Mouse (Mus musculus) intestine, embryonic 14.5 days (tissue): ENCODE measurements around the gene Tns3. TPM values are rescaled to one million over a fixed set of nuclear protein-coding genes. Genes with fewer than 3 reads are reported as not detected.
"Not testable (repeated sequence)": the region's sequence is repeated elsewhere in the genome, so short reads cannot be mapped to it uniquely, and the experiment has no call there.

Source experiments
- ATAC-seq: fragments of 200-750 bp; cut with Nextera tagmentation; replicated peaks from 2 replicates; pipeline ENCODE4 v1.8.0; 2017; ENCODE audit warnings: low read depth, moderate number of reproducible peaks, moderate TSS enrichment, moderate library complexity; ENCODE audit not compliant: low FRiP score, low TSS enrichment
- DNase-seq: peaks from one replicate; pipeline ENCODE4 v3.0.0-alpha.2; 2018; ENCODE audit warnings: low spot score
- H3K27ac ChIP-seq: fragments of 300-500 bp; sonication (generic); 2 replicates; pipeline ENCODE4 v1.5.1; 2014; ENCODE audit warnings: low read depth, mild to moderate bottlenecking, control low read depth
- H3K27me3 ChIP-seq: fragments of 300-500 bp; sonication (generic); replicated peaks from 2 replicates; pipeline ENCODE4 v1.6.1; 2014; ENCODE audit warnings: low read length, control low read depth; ENCODE audit not compliant: control insufficient read depth, insufficient read depth
- H3K36me3 ChIP-seq: fragments of 300-500 bp; sonication (generic); 2 replicates; pipeline ENCODE4 v1.6.1; 2014; ENCODE audit warnings: low read length, control low read depth; ENCODE audit not compliant: control insufficient read depth, insufficient read depth
- H3K4me1 ChIP-seq: fragments of 300-500 bp; sonication (generic); replicated peaks from 2 replicates; pipeline ENCODE4 v1.6.1; 2014; ENCODE audit warnings: low read length, control low read depth, mixed read lengths; ENCODE audit not compliant: control insufficient read depth, insufficient read depth
- H3K4me2 ChIP-seq: fragments of 300-500 bp; sonication (generic); 2 replicates; pipeline ENCODE4 v1.6.1; 2014; ENCODE audit warnings: low read length
- H3K4me3 ChIP-seq: fragments of 300-500 bp; sonication (generic); 2 replicates; pipeline ENCODE4 v1.5.1; 2014; ENCODE audit warnings: low read depth, low read length, control low read depth, mixed read lengths
- H3K9ac ChIP-seq: fragments of 300-500 bp; sonication (generic); 2 replicates; pipeline ENCODE4 v1.6.1; 2014; ENCODE audit warnings: mild to moderate bottlenecking, low read length
- H3K9me3 ChIP-seq: fragments of 300-500 bp; sonication (generic); 2 replicates; pipeline ENCODE4 v1.6.1; 2016; ENCODE audit warnings: low read length, control low read depth; ENCODE audit not compliant: control insufficient read depth
- WGBS: fragments of 180-500 bp; shearing (Covaris S2); extraction: QIAGEN DNeasy Blood & Tissue Kit; methylation state at CpG from one replicate; pipeline ENCODE4 v1.1.7; 2014; 5-methylcytosine and 5-hydroxymethylcytosine counted together
- polyA plus RNA-seq: library from polyadenylated mRNA; unstranded; fragments of >200 nt; fragmentation: Nextera tagmentation; extraction: Ambion mirVana; gene quantifications from 2 replicates; pipeline ENCODE4 v1.2.1, GENCODE M21; 2014

Gene Tns3
- polyA plus RNA-seq, 1 experiment from 2014 or later = 25.7 TPM

DNA sequence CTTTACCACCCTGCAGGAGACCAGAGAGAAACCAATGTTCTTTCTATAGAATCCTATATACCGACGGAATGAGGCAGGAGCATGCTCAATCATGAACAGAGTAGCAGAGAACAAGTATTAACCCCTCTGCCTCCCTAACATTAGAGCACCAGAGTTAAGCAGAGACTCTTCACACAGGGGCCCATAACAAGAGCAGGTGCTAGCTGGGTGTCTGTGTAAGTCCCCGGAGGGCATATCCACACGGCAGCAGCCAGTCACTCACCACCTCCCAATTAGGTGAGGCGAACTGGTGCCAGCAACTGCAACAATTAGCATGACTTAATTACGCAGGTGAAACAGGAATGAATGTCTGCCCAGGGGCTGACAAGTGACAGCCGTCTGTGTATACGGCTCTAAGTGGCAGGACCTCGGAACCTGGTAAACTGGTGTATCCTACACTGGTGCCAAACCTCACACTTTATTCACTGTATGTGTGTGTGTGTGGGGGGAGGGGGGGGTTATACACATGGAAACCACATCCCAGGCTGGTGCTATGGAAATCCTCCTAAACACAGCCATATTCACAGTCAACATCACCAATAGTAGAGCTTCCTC lies 123.0 kb downstream of the Tns3 start:
- Histone ChIP-seq H3K4me1 (peaks cover 18% of the 10 kb centered on the region), H3K9me3 (no peaks in the 10 kb centered on the region), H3K4me2 (no peak overlapping the region), H3K36me3 (peaks cover 56% of the 10 kb centered on the region), H3K27ac (no peak overlapping the region), H3K9ac (no peak overlapping the region), H3K4me3 (no peak overlapping the region), H3K27me3 (no peaks in the 10 kb centered on the region)
- 85% methylated on average over 9 of the region's 9 CpGs for WGBS
- ATAC-seq (no peak), DNase-seq (no peak)

GRCm38 (mm10) chr11:8539593-8540265 lies 124.6 kb downstream of the Tns3 start:
- no peak overlapping the region for H3K4me3 ChIP-seq
- H3K27me3 ChIP-seq = no peaks in the 10 kb centered on the region
- no peak overlapping the region for H3K9ac ChIP-seq
- 76% methylated on average over 8 of the region's 8 CpGs for WGBS
- no peak for DNase-seq
- H3K9me3 ChIP-seq = no peaks in the 10 kb centered on the region
- no peak for ATAC-seq
- peaks cover 18% of the 10 kb centered on the region for H3K4me1 ChIP-seq
- no peak overlapping the region for H3K27ac ChIP-seq
- no peak overlapping the region for H3K4me2 ChIP-seq
- peaks cover 50% of the 10 kb centered on the region for H3K36me3 ChIP-seq

DNA sequence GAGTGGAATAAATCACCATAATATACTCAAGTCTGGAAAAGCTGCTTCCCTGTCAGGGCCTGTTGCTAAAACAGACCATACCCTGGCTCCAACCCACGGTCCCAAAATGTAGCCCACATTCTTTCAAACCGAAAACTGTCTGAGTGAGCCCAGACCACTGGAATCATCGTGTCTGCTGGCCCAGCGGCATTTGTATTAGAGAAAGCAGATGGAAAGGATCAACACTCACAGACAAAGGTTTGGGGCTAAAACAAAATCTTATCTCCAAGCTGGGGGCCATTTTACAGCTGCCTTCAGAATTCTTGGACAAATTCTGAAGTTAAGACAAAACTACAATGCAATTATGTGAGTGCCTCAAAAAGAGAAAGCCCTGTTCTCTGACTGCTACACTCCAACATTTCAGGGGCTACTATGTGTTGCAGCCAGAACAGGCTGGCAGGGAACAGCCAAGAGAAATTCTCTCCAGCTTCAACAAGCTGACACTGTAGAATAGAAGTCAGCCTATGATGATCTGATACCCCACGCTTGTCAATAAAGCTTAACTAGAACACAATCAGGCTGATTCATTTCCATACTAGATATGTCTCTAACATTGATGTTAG lies 127.2 kb downstream of the Tns3 start:
- Histone ChIP-seq H3K4me3 (no peak overlapping the region), H3K4me1 (peaks cover 13% of the 10 kb centered on the region), H3K9me3 (no peaks in the 10 kb centered on the region), H3K27ac (peak overlapping the region; percentile 87), H3K36me3 (peaks cover 49% of the 10 kb centered on the region), H3K4me2 (no peak overlapping the region), H3K9ac (no peak overlapping the region), H3K27me3 (no peaks in the 10 kb centered on the region)
- WGBS = 50% methylated on average over 5 of the region's 5 CpGs
- peak; percentile 34; the same call in 1 of the 2 replicates for ATAC-seq
- DNase-seq = no peak

- DNase-seq = peak; percentile 80
These were observed 129.4 kb downstream of the Tns3 start for GRCm38 (mm10) chr11:8534893-8535292.

GRCm38 (mm10) chr11:8532771-8533170 lies 131.6 kb downstream of the Tns3 start:
- H3K4me1 ChIP-seq = peaks cover 11% of the 10 kb centered on the region
- DNase-seq, H3K4me3 ChIP-seq, H3K27me3 ChIP-seq, H3K4me2 ChIP-seq, H3K9me3 ChIP-seq, H3K9ac ChIP-seq, ATAC-seq, H3K27ac ChIP-seq: not testable (repeated sequence)
- WGBS = 97% methylated on average over 3 of the region's 3 CpGs
- peaks cover 68% of the 10 kb centered on the region for H3K36me3 ChIP-seq

More at GRCm38 (mm10) chr11:8534893-8535292, 129.4 kb downstream of the Tns3 start:
- Histone ChIP-seq H3K4me3 (no peak overlapping the region), H3K4me1 (peaks cover 13% of the 10 kb centered on the region), H3K4me2 (no peak overlapping the region), H3K9me3 (no peaks in the 10 kb centered on the region), H3K36me3 (peaks cover 60% of the 10 kb centered on the region), H3K9ac (no peak overlapping the region), H3K27ac (no peak overlapping the region), H3K27me3 (no peaks in the 10 kb centered on the region)
- peak; percentile 38; the same call in 1 of the 2 replicates for ATAC-seq
- 24% methylated on average over 4 of the region's 4 CpGs for WGBS

DNA sequence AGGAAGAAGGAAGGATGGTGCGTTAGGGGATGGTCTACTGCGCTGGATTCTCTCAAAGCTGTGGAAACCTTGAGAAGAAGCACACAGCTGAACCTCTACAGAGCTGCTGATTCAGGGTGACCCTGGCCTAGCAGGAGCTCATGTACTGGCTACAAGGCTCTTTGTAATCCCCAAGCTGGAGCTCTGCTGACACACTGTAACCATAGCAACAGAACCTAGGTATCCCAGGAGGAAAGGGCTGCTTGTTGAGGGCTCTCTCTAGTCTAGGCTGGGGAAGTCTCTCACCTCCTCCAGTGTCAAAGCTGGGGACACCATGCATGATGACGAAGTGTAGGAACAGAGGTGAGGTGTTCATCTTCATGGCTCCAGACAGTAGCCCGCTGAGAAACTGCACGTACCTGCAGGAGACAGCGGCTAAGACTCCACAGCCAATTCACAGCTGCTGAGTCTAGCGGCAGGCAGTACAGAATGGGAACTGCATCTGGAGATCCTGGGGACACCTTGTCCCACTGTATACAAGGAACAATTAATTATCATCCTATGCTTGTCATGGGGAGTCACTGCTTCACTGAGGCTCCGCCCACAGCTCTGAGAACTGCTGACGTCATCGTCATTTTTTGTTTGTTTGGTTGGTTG lies 132.1 kb downstream of the Tns3 start:
- H3K27me3 ChIP-seq = no peaks in the 10 kb centered on the region
- DNase-seq (no peak), ATAC-seq (no peak)
- no peaks in the 10 kb centered on the region for H3K9me3 ChIP-seq
- no peak overlapping the region for H3K27ac ChIP-seq
- no peak overlapping the region for H3K9ac ChIP-seq
- H3K4me2 ChIP-seq = no peak overlapping the region
- no peak overlapping the region for H3K4me3 ChIP-seq
- peaks cover 64% of the 10 kb centered on the region for H3K36me3 ChIP-seq
- peaks cover 6% of the 10 kb centered on the region; the same call in 1 of the 2 replicates for H3K4me1 ChIP-seq
- 90% methylated on average over 10 of the region's 10 CpGs for WGBS

- no peak overlapping the region for H3K27ac ChIP-seq
- H3K9ac ChIP-seq = no peak overlapping the region
- H3K27me3 ChIP-seq = no peaks in the 10 kb centered on the region
- 0 out of 2 replicates have a peak, but pooled peaks cover 5% of the 10 kb centered on the region for H3K4me1 ChIP-seq
- peaks cover 50% of the 10 kb centered on the region for H3K36me3 ChIP-seq
- 84% methylated on average over 4 of the region's 4 CpGs for WGBS
- ATAC-seq (no peak), DNase-seq (no peak)
- no peak overlapping the region for H3K4me2 ChIP-seq
- no peaks in the 10 kb centered on the region for H3K9me3 ChIP-seq
- no peak overlapping the region for H3K4me3 ChIP-seq
These were observed 133.8 kb downstream of the Tns3 start for GRCm38 (mm10) chr11:8530506-8530905.

DNA sequence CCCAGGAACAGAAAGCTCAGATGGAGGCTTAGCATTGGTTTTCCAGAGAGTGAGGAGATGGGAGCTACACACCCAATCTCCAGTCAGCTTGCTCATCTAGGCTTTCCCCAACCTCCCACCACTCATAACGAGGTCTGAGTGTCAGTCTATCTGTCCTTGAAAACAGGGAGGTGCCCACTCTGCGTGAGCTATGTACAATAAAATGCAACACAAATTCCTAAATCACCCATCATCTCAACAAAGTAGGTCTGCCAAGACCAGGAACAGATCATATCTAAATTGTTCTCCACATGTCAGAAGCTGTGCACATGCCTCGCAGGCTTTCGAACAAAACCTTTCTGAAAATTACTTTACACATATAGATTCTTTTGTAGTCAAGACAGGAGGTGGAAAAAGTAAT lies 134.3 kb downstream of the Tns3 start:
- Histone ChIP-seq H3K27me3 (no peaks in the 10 kb centered on the region), H3K4me3 (no peak overlapping the region), H3K9me3 (no peaks in the 10 kb centered on the region), H3K27ac (no peak overlapping the region), H3K9ac (no peak overlapping the region), H3K36me3 (peaks cover 50% of the 10 kb centered on the region), H3K4me2 (no peak overlapping the region), H3K4me1 (0 out of 2 replicates have a peak, but pooled peaks cover 5% of the 10 kb centered on the region)
- ATAC-seq (no peak), DNase-seq (no peak)
- 87% methylated on average over 4 of the region's 4 CpGs for WGBS
